Mouse (Mus musculus) testis, adult 2 months (tissue): ENCODE results near the gene Nol4l.

ENCODE experiments used
- CTCF ChIP-seq: fragments of 200-500 bp; IDR thresholded peaks from 2 replicates; pipeline ENCODE4 v1.5.1; 2012; ENCODE audit warnings: low read depth, mild to moderate bottlenecking, inconsistent platforms, low read length, moderate library complexity; ENCODE audit not compliant: control insufficient read depth, insufficient read depth, insufficient replicate concordance
- POLR2A ChIP-seq: fragments of 200-500 bp; IDR thresholded peaks from 2 replicates; pipeline ENCODE4 v1.6.1; 2012; ENCODE audit warnings: low read depth, mild to moderate bottlenecking, inconsistent platforms, low read length, moderate library complexity; ENCODE audit not compliant: control insufficient read depth

DNA sequence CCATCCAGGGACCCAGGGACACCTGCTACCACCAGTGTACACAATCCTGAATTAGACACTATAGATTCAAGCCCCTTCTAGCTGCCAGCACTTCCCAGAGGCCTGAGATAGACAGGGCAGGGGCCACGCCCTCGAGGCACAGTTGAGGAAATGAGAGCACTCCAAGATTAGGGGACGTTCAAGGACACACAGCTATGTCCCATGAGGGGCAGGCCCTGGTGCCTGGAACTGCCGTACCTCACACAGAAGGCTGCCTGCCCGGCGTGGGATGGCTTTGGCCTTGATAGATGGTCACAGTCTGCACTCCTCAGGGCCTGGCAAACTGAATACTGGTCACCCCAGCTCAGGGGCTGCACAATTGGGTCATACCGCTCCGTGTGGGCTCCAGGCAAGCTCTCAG is 19.7 kb upstream of the Nol4l start:
- TF ChIP-seq POLR2A: no peak
- no peak for TF ChIP-seq CTCF
